Mouse (Mus musculus): ENCODE data around the gene Abhd17c. TPM values are rescaled to one million over a fixed set of nuclear protein-coding genes. Genes with fewer than 3 reads are reported as not detected.
"Not testable (repeated sequence)": the region's sequence is repeated elsewhere in the genome, so short reads cannot be mapped to it uniquely, and the experiment has no call there.

Abhd17c gene
- polyA plus RNA-seq, 1 experiment from 2014 or later: 34.1 TPM

DNA sequence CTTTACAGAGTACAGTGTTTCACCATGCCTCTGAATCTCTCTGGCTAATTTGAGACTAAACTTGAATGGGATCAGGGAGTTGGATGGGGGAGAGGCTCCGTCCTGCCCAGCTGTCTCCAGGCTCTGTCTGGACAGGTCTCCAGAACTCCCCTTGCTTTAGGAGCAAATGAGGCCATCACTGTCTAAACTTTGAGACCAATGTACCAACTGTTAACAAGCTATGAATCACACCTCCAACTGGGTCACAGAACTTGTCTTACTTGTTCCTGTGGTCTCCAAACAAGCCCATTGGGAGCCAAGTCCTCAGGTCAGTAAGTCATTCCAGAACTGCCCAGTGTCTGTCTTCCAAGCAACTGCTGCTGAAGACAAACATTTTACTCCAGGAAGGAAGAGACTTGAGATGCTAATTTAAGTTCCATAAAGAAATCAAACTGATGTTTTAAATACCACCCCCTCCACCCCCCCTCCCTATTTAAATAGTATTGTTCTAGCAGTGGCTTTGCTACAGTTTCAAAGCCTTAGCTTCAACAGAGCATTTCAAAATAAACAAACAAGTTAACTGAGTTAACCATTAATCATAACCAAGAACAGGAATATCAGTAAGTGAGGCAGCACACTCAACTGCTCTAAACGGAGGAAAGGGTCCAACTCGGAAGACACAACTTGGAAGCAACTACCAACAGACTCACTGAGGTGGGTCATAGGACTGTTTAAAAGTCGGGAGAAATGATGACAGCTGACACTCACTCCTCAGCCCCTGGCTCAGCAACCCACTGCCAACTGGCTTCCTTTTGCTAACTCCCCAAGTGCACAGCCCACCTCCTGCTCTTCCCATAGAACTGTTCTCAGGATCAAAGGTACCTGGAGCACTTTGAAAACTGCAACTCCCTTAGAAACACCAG lies 15.6 kb downstream of the Abhd17c start:
- Histone ChIP-seq H3K36me3 (no peaks in the 10 kb centered on the region), H3K27ac (no peak overlapping the region), H3K9ac (no peak overlapping the region), H3K4me3 (no peak overlapping the region), H3K27me3 (no peaks in the 10 kb centered on the region), H3K4me1 (0 out of 2 replicates have a peak, but pooled peaks cover 9% of the 10 kb centered on the region), H3K9me3 (no peaks in the 10 kb centered on the region), H3K4me2 (no peak overlapping the region)
- no peak for ATAC-seq (ENCODE audit: insufficient number of reproducible peaks, low FRiP score, low TSS enrichment, low read depth)
- WGBS: 53% methylated on average over 4 of the region's 4 CpGs

DNA sequence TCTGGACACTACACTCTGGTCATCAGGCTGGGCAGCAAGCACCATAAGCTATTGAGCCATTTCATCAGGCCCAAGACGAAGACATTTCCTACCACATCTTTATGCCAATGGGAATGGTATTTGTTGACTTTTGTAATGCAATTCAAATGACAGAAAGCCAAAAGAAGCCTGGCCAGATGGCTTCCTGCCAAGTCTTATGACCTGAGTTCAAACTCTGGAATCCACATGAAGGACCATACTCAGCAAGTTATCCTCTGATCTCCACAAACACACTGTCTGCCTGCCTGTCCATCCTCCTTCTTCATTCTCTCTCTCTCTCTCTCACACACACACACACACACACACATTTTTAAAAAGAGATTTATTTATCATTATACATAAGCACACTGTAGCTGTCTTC lies 19.0 kb downstream of the Abhd17c start:
- no peak overlapping the region for H3K4me2 ChIP-seq
- H3K9ac ChIP-seq: no peak overlapping the region
- no peaks in the 10 kb centered on the region for H3K27me3 ChIP-seq
- H3K4me3 ChIP-seq: no peak overlapping the region
- H3K36me3 ChIP-seq: no peaks in the 10 kb centered on the region
- H3K9me3 ChIP-seq: no peaks in the 10 kb centered on the region
- peaks cover 20% of the 10 kb centered on the region for H3K4me1 ChIP-seq
- ATAC-seq (ENCODE audit: insufficient number of reproducible peaks, low FRiP score, low TSS enrichment, low read depth): no peak
- 46% methylated on average over 1 of the region's 1 CpGs for WGBS
- H3K27ac ChIP-seq: no peak overlapping the region

DNA sequence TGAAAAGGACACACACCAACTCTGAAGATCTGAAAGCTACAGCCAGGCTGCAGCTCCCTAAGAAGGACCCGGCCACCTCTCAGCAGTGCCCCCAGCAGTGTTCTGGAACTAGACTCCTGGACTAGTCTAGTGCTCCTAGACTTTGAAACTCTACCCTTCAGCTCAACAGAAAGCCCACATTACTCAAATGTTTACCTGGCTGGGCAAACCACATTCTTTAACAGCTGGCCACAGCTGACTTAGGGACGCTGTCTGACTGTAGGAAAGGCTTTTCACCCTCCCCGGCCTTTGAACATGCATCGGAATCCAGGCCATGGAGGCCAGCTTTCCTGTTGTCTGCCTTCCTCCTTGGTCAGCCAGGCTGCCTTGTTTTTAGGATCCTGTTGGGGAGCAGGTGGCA lies 20.0 kb downstream of the Abhd17c start:
- no peaks in the 10 kb centered on the region for H3K9me3 ChIP-seq
- 79% methylated on average over 4 of the region's 4 CpGs for WGBS
- no peaks in the 10 kb centered on the region for H3K36me3 ChIP-seq
- no peak overlapping the region for H3K27ac ChIP-seq
- H3K4me3 ChIP-seq: no peak overlapping the region
- H3K27me3 ChIP-seq: no peaks in the 10 kb centered on the region
- no peak overlapping the region for H3K4me2 ChIP-seq
- H3K4me1 ChIP-seq: peaks cover 20% of the 10 kb centered on the region
- ATAC-seq (ENCODE audit: insufficient number of reproducible peaks, low FRiP score, low TSS enrichment, low read depth): no peak
- H3K9ac ChIP-seq: no peak overlapping the region

DNA sequence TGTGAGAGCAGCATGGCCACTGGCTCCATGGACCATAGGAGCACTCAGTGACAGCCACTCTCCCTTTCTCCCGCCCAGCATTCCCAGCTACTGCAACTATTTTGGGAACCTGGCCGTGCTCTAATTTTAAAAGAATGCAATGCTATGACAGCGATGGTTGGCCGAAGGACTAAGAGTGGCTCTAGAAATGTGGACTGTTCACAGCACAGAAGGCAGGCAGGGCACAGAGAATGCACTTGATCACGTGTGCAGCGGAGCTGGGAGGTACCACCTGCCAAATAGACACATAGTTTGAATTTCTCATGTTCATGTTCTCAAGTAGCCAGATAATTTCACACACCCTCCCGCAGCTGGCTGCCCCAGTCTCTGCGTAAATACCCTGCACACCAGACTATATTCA lies 23.0 kb downstream of the Abhd17c start:
- peak; percentile 80; the same call in 1 of the 2 replicates for ATAC-seq (ENCODE audit: insufficient number of reproducible peaks, low FRiP score, low TSS enrichment, low read depth)
- Histone ChIP-seq H3K9ac (no peak overlapping the region), H3K36me3 (no peaks in the 10 kb centered on the region), H3K27ac (peak overlapping the region; percentile 59), H3K4me2 (no peak overlapping the region), H3K4me1 (peaks cover 16% of the 10 kb centered on the region), H3K27me3 (no peaks in the 10 kb centered on the region), H3K4me3 (no peak overlapping the region), H3K9me3 (no peaks in the 10 kb centered on the region)
- 41% methylated on average over 8 of the region's 8 CpGs for WGBS

DNA sequence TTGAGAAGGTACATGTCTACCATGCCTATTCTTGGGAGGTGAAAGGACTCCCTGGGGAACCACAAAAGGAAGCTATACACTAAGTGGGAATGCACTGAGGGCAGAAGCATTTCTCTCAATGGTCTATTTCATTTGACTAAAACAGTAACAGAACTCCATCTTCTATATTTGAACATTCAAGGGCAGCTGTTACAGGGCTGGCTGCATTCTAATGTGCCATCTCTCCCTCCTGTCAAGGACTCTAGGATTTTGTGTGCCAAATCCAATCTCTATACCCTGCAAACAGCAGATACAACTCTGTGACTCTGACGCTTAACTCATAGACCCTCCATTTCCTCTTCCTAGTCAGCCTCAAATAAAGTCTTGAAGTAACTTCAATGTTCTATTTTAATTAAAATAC lies 26.0 kb downstream of the Abhd17c start:
- H3K27ac ChIP-seq: no peak overlapping the region
- H3K9me3 ChIP-seq: no peaks in the 10 kb centered on the region
- H3K4me3 ChIP-seq: no peak overlapping the region
- H3K9ac ChIP-seq: no peak overlapping the region
- ATAC-seq (ENCODE audit: insufficient number of reproducible peaks, low FRiP score, low TSS enrichment, low read depth): no peak
- H3K27me3 ChIP-seq: no peaks in the 10 kb centered on the region
- H3K4me2 ChIP-seq: no peak overlapping the region
- WGBS: 76% methylated on average over 1 of the region's 1 CpGs
- H3K4me1 ChIP-seq: peaks cover 22% of the 10 kb centered on the region
- no peaks in the 10 kb centered on the region for H3K36me3 ChIP-seq

DNA sequence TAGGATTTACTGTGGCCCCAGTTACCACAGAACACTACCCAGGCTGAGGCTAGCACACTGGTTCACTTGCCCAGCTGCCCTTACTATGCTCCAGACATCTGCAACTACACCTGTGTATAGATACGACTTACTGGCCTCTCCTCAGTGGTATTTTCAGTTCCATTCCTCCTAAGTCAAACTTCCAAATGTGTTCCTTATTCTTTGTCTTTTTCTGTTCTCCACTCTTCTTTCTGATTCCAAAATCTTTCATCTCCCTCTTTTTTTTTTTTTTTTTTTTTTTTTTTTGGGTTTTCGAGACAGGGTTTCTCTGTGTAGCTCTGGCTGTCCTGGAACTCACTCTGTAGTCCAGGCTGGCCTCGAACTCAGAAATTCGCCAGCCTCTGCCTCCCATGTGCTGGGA lies 28.0 kb downstream of the Abhd17c start:
- ATAC-seq (ENCODE audit: insufficient number of reproducible peaks, low FRiP score, low TSS enrichment, low read depth); H3K36me3 ChIP-seq; H3K27me3 ChIP-seq; H3K4me3 ChIP-seq; H3K9me3 ChIP-seq; H3K4me2 ChIP-seq; H3K27ac ChIP-seq; H3K9ac ChIP-seq: not testable (repeated sequence)
- 85% methylated on average over 4 of the region's 4 CpGs for WGBS
- peaks cover 20% of the 10 kb centered on the region for H3K4me1 ChIP-seq

DNA sequence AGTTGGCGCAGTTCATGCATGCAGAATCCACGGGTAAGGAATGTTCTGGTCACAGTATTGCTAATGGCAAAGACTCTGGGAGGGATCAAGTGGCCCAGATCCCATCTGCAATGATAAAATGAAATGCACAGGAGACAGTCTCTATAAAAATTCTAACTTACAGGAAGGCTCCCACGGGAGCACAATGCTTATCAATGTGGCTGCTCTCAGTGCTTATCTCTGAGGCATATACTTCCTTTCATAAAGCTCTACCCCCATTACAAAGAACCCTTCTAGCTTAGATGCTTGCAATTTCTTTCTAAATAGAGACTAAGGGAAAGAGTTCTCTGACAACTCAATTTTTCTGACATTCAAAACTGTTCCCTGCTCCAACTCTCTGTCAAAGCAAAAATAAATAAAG lies 29.9 kb downstream of the Abhd17c start:
- Histone ChIP-seq H3K4me1 (peaks cover 19% of the 10 kb centered on the region), H3K9me3 (no peaks in the 10 kb centered on the region), H3K27me3 (no peaks in the 10 kb centered on the region), H3K27ac (no peak overlapping the region), H3K4me3 (no peak overlapping the region), H3K9ac (no peak overlapping the region), H3K4me2 (no peak overlapping the region), H3K36me3 (no peaks in the 10 kb centered on the region)
- WGBS: 76% methylated on average over 3 of the region's 3 CpGs
- no peak for ATAC-seq (ENCODE audit: insufficient number of reproducible peaks, low FRiP score, low TSS enrichment, low read depth)

DNA sequence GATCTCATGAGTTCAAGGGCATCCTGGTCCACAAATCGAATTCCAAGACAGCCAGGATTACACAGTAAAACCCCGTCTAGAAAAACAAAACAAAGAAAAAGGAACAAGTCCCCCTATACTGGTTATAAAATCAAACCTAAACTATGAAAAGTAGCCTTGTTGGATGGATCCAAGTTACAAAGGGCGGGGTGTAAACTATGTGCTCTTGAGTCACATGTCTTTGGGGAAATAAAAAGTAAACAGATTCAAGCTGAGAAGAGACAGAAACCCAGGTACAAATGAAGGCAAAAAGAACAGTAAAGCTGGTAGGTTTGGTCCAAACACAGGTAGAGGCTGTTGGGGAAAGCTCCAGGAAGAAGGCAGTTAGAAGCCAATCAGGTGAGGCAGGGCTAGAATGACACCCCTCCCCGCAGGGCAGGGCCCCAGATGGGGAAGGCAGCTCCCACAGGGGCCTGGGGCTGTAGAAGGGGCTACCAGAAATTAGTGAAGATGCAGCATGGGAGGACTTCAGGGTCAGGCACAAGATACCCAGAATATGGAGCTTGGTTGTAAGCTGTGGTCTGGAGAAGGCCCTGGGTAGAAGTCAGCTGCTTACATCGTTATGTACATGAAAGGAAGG lies 31.4 kb downstream of the Abhd17c start:
- WGBS: 60% methylated on average over 5 of the region's 5 CpGs
- Histone ChIP-seq H3K27me3 (no peaks in the 10 kb centered on the region), H3K27ac (no peak overlapping the region), H3K4me3 (no peak overlapping the region), H3K9ac (no peak overlapping the region), H3K9me3 (no peaks in the 10 kb centered on the region), H3K36me3 (no peaks in the 10 kb centered on the region), H3K4me2 (no peak overlapping the region), H3K4me1 (peaks cover 21% of the 10 kb centered on the region)
- no peak for ATAC-seq (ENCODE audit: insufficient number of reproducible peaks, low FRiP score, low TSS enrichment, low read depth)

DNA sequence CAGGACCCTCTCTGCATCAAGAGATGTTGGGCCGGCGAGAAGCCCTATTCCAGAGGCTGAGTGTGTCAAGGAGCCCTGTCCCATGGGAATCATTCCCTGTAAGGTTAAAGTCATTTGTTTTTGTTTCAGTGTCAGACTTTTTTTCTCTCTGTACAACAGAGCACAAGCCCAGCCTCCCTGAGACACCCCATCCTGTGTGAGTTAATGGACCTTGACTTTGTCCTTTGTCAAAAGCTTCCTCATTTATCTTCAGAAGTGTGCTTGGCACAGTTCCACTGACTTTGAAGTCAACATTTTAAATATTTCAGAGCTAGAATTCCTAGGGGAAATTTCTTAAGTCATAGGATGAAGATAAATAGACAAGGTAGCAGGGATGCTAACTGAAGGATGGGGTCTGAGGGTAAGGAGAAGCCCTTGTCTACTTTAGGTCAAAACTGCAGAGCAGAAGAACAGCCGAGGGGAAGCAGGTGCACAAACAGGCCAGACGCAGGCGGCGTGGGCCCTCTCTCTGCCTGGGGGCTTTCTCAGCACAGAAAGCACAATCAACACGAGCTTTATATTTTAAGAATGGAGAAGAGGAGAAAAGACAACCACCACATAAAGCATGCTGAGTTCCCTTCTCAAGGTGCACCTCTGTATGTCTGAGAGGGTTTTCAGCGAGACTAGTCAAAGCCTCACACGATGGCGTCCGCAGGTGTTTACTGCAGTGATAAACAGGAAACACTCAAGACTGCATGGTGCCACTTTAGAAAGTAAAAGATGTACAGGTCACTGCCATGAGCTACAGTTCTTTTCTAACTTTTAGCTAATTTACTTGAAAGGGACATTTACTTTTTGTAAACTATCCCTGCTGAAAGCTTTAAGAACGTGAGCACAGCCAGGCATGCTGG lies 32.2 kb downstream of the Abhd17c start:
- Histone ChIP-seq H3K27ac (no peak overlapping the region), H3K9me3 (no peaks in the 10 kb centered on the region), H3K4me1 (peaks cover 21% of the 10 kb centered on the region), H3K36me3 (no peaks in the 10 kb centered on the region), H3K4me2 (no peak overlapping the region), H3K9ac (no peak overlapping the region), H3K27me3 (no peaks in the 10 kb centered on the region), H3K4me3 (no peak overlapping the region)
- ATAC-seq (ENCODE audit: insufficient number of reproducible peaks, low FRiP score, low TSS enrichment, low read depth): no peak
- 67% methylated on average over 12 of the region's 12 CpGs for WGBS

DNA sequence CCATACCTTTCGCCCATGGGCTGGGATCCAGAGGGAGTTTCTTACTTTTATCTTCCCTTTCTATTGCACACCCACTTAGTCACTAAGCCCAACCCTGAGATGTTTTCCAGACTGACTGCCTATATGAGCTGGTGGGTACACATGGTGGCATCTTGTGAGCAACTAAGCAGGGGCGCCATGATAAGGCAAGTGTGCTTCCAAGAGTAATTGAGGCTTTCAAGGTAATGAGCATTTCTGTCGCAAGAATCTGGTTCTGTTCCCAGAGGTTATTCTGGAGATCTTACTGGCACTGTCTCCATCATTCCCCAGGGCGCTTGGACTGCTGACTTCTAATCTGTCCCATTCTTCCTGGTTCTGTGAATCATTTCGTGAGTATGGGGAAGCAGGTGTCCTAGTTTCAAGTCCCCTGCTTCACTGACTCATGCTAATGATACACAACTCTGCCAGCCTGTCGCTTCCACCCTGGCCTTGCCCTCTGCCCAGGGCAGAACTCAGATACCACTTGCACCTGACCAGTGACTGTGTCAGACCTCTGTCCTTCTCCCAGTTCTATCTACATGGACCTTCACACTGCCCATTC lies 34.1 kb downstream of the Abhd17c start:
- 78% methylated on average over 6 of the region's 6 CpGs for WGBS
- no peak for ATAC-seq (ENCODE audit: insufficient number of reproducible peaks, low FRiP score, low TSS enrichment, low read depth)
- H3K27ac ChIP-seq: no peak overlapping the region

DNA sequence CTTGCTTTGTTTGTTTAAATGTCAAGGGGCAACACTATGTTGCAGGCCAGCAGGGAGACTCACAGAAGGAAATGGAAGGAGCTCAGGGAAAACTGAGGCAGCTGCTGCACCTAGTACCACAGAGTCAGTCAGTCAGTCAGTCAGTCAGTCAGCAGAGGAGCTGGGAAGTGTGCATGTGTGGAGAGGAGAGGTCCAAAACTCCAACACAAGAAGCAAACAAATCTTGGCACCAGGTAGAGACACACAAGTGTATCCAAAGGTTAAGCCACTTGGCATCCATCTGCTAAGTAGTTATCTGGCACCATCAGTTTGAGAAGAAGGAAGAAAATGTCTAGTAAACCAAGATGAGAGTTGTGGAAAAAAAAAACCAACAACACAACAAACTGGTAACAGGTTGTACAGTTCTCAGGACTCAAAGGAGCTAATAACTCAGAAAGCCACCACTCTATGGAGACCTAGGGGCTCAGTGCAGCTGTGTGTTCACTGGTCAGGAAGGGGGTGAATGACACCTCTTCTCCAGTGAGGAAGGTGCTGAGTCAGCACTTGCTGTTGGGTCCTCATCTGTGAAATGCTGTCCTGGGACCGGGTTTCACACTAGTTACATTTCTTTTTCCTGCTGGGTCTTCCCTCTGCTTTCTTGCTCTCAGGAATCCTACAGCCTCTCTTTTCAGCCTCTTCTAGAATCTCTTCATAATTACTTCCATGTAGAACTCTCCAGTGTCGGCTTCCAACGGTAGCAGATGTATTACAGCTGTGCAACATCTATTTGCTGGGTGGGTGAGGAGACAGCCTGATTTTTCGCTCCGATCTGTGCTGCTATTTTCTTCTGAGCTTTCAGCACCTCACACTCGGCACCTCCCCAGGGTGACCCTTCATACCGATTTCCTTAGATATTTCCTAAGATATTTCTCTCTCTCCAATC lies 34.8 kb downstream of the Abhd17c start:
- H3K36me3 ChIP-seq: no peaks in the 10 kb centered on the region
- H3K4me1 ChIP-seq: peaks cover 21% of the 10 kb centered on the region
- H3K9ac ChIP-seq: no peak overlapping the region
- H3K27me3 ChIP-seq: no peaks in the 10 kb centered on the region
- no peak overlapping the region for H3K4me3 ChIP-seq
- no peak for ATAC-seq (ENCODE audit: insufficient number of reproducible peaks, low FRiP score, low TSS enrichment, low read depth)
- no peak overlapping the region for H3K27ac ChIP-seq
- WGBS: 58% methylated on average over 7 of the region's 7 CpGs
- H3K4me2 ChIP-seq: no peak overlapping the region
- H3K9me3 ChIP-seq: no peaks in the 10 kb centered on the region

More for the DNA sequence above, 34.1 kb downstream of the Abhd17c start:
- no peaks in the 10 kb centered on the region for H3K9me3 ChIP-seq
- no peaks in the 10 kb centered on the region for H3K27me3 ChIP-seq
- peaks cover 21% of the 10 kb centered on the region for H3K4me1 ChIP-seq
- no peak overlapping the region for H3K4me2 ChIP-seq
- H3K4me3 ChIP-seq: no peak overlapping the region
- H3K9ac ChIP-seq: no peak overlapping the region
- H3K36me3 ChIP-seq: no peaks in the 10 kb centered on the region
